Mouse (Mus musculus) neural tube, embryonic 15.5 days (tissue): Measurements from ENCODE around the gene Mst1. TPM values are rescaled to one million over a fixed set of nuclear protein-coding genes. Genes with fewer than 3 reads are reported as not detected.

Source experiments
- ATAC-seq: fragments of 200-750 bp; cut with Nextera tagmentation; 2 replicates; pipeline ENCODE4 v1.8.0; 2017; ENCODE audit warnings: mild to moderate bottlenecking, moderate TSS enrichment, moderate library complexity; ENCODE audit not compliant: low FRiP score
- H3K27ac ChIP-seq: fragments of 300-500 bp; sonication (generic); replicated peaks from 2 replicates; pipeline ENCODE4 v1.5.1; 2015; ENCODE audit warnings: mild to moderate bottlenecking, inconsistent platforms
- H3K27me3 ChIP-seq: fragments of 300-500 bp; sonication (generic); replicated peaks from 2 replicates; pipeline ENCODE4 v1.6.1; 2015; ENCODE audit warnings: inconsistent platforms
- H3K36me3 ChIP-seq: fragments of 300-500 bp; sonication (generic); 2 replicates; pipeline ENCODE4 v1.6.1; 2015; ENCODE audit warnings: inconsistent platforms
- H3K4me1 ChIP-seq: fragments of 300-500 bp; sonication (generic); 2 replicates; pipeline ENCODE4 v1.6.1; 2015; ENCODE audit warnings: inconsistent platforms
- H3K4me2 ChIP-seq: fragments of 300-500 bp; sonication (generic); 2 replicates; pipeline ENCODE4 v1.6.1; 2015; ENCODE audit warnings: inconsistent platforms, mild to moderate bottlenecking, moderate library complexity
- H3K4me3 ChIP-seq: fragments of 300-500 bp; sonication (generic); replicated peaks from 2 replicates; pipeline ENCODE4 v1.5.1; 2015; ENCODE audit warnings: mild to moderate bottlenecking, inconsistent platforms
- H3K9ac ChIP-seq: fragments of 300-500 bp; sonication (generic); replicated peaks from 2 replicates; pipeline ENCODE4 v1.6.1; 2015; ENCODE audit warnings: mild to moderate bottlenecking, inconsistent platforms
- H3K9me3 ChIP-seq: fragments of 300-500 bp; sonication (generic); replicated peaks from 2 replicates; pipeline ENCODE4 v1.6.1; 2016; ENCODE audit warnings: inconsistent platforms
- WGBS: fragments of 180-500 bp; shearing (Covaris S2); methylation state at CpG from one replicate; pipeline ENCODE4 v1.1.7; 2015; ENCODE audit warnings: mixed read lengths; 5-methylcytosine and 5-hydroxymethylcytosine counted together
- microRNA-seq: library from miRNA; unstranded; fragments of <30 nt; microRNA quantifications from one replicate; pipeline ENCODE4, GENCODE M21; 2017
- polyA plus RNA-seq: library from polyadenylated mRNA; unstranded; fragments of >200 nt; fragmentation: Nextera tagmentation; extraction: Ambion mirVana; gene quantifications from 2 replicates; pipeline ENCODE4 v1.2.1, GENCODE M21; 2015

The Mst1 gene
- polyA plus RNA-seq, 1 experiment from 2014 or later: not detected

DNA sequence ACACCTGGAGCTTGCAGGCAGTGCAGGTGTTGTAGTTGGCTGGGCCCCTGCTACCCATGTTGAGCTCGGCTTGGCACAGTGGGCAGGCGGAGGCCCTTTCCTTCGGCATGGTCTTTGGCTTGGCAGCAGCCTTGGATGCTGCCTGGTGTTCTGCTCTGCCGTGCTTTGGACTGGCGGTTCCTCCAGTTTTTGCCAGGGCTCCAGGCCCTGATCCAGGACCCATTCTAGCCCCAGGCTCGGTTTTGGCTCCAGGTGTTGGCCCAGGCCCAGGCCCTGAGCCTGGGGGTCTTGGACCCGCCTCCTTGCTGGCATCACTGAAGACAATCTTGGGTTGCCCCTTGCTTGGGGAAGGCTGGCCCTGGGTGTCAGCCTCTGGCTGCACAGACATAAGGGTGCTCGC, 45.5 kb downstream of the Mst1 start:
- H3K27me3 ChIP-seq: no peaks in the 10 kb centered on the region
- no peak overlapping the region for H3K9ac ChIP-seq
- no peak overlapping the region for H3K4me2 ChIP-seq
- H3K4me1 ChIP-seq: no peaks in the 10 kb centered on the region; the same call in 1 of the 2 replicates
- peaks cover 26% of the 10 kb centered on the region for H3K36me3 ChIP-seq
- H3K4me3 ChIP-seq: no peak overlapping the region
- ATAC-seq: no peak
- 88% methylated on average over 8 of the region's 8 CpGs for WGBS
- no peaks in the 10 kb centered on the region for H3K9me3 ChIP-seq
- H3K27ac ChIP-seq: no peak overlapping the region

DNA sequence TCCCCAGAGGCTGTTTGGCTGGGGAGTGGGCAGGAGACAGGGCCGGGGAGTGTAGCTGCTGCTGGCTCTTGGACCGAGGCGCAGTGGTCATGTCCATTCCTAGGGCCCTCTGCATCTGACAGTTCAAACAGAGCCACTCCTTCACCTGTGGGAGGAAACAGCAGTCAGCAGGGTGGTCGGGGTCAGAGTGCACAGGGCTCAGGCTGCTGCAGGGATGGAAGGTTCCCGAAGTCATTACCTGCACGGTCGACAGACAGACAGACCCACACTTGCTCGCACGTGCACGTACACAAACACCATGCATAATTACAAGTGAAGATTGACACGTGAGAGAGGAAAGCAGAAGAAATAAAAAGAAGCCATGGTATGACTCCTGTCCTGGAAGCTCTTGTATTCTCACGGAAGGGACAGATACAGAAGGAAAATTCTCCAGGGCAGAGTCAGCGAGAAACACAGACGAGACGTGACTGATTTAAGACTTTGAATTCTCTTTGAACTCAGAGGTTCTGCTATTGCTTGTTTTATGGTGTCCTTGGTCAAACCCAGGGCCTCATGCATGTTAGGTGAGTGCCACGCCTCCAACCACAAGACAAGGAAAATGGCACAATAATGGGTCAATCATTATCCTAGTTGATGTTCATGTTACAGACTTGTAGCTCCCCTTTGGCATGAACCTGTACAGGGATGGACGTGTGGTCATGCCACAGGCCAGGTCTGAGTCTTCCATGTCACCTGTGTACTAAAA, 46.4 kb downstream of the Mst1 start:
- no peak overlapping the region for H3K4me2 ChIP-seq
- no peaks in the 10 kb centered on the region for H3K27me3 ChIP-seq
- no peaks in the 10 kb centered on the region; the same call in 1 of the 2 replicates for H3K4me1 ChIP-seq
- H3K27ac ChIP-seq: no peak overlapping the region
- 80% methylated on average over 17 of the region's 17 CpGs for WGBS
- H3K9me3 ChIP-seq: no peaks in the 10 kb centered on the region
- peaks cover 26% of the 10 kb centered on the region for H3K36me3 ChIP-seq
- H3K4me3 ChIP-seq: no peak overlapping the region
- H3K9ac ChIP-seq: no peak overlapping the region
- ATAC-seq: no peak

DNA sequence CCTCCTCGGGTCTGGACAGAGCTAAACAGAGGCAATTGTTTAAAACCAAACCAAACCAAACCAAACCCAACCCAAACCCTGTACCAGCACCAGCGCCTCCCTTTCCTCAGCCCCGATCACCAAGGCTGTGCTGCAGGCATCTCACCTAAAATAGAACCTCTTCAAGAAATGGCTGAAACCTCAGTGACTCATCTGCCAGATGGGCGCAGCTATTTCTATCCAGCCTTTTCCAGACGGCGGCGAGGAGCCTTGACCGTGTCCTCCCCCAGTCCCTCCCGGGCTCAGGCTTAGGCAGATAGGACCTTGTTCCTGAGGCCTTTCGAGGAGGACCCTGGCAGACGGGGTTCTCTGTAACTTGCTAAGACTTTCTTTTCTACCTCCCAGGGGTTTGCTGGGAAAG, 48.0 kb downstream of the Mst1 start:
- H3K9me3 ChIP-seq: no peaks in the 10 kb centered on the region
- 87% methylated on average over 11 of the region's 11 CpGs for WGBS
- no peak overlapping the region for H3K4me2 ChIP-seq
- H3K36me3 ChIP-seq: peaks cover 19% of the 10 kb centered on the region
- H3K4me3 ChIP-seq: no peak overlapping the region
- H3K27me3 ChIP-seq: no peaks in the 10 kb centered on the region
- H3K27ac ChIP-seq: no peak overlapping the region
- H3K4me1 ChIP-seq: no peaks in the 10 kb centered on the region
- ATAC-seq: no peak
- H3K9ac ChIP-seq: no peak overlapping the region

DNA sequence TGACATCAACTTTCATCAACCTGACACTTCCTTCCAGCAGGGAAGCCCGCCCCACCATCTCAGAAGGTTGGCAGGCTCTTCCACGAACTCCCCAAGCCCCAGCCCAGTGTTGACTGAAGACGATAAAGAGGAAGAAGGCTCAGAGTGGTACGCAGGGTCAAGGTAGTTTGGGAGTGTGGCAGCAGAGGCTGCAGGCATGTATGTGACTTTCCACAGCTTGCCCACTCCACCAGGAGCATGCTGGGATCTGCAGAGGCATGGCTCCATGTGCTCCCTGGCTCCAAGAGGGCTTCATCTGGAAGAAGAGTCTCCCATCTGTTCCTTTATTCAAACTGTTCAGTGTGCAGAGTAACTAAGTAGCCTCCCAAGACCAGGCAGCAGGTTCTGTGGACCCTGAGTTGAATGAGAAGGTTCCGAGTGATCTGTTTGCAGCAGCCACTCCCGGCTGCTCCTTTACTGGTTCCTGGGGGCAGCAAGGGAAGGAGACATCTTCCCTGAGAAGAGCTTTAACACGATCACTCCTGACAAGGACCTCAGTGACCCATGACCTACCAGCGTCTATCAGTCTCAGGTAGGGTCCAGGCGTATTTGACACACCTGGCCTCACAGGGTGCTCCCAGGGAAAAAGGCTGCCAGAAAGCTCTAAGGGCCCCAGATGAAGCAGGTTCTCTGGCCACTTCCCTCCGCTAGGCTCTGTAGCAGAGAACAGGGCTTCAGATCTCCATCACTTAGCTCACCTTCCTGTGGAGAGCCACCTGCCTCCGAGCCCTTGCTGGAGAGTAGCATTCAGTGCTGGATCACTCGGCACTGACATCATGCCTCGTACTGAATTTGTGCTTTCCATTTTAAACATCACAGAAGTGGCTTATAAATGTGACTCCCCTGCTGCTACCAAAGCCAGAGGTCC, 49.1 kb downstream of the Mst1 start:
- H3K4me2 ChIP-seq: no peak overlapping the region
- no peak for ATAC-seq

DNA sequence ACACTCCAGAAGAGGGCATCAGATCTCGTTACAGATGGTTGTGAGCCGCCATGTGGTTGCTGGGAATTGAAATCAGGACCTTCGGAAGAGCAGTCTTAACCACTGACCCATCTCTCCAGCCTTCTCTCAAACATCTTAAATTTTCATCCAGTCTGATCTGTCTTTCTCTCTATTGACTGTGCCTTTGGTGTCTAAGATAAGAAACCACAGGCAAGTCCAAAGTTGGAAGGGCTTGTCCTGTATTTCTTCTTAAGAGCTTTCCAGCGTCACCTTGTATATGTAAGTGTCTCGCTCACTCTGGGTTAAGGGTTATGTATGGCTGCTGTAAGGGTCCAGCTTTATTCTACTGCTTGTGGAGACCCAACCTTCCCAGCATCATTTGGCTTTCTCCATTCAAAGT, 51.3 kb downstream of the Mst1 start:
- Histone ChIP-seq H3K4me3 (no peak overlapping the region), H3K9ac (no peak overlapping the region), H3K9me3 (no peaks in the 10 kb centered on the region), H3K4me1 (no peaks in the 10 kb centered on the region), H3K36me3 (peaks cover 5% of the 10 kb centered on the region), H3K27ac (no peak overlapping the region), H3K27me3 (no peaks in the 10 kb centered on the region), H3K4me2 (no peak overlapping the region)
- 92% methylated on average over 5 of the region's 5 CpGs for WGBS
- no peak for ATAC-seq

More for the DNA sequence above, 49.1 kb downstream of the Mst1 start:
- Histone ChIP-seq H3K27ac (no peak overlapping the region), H3K4me1 (no peaks in the 10 kb centered on the region), H3K9ac (no peak overlapping the region), H3K4me3 (no peak overlapping the region), H3K9me3 (no peaks in the 10 kb centered on the region), H3K36me3 (peaks cover 18% of the 10 kb centered on the region), H3K27me3 (no peaks in the 10 kb centered on the region)
- 83% methylated on average over 13 of the region's 13 CpGs for WGBS

DNA sequence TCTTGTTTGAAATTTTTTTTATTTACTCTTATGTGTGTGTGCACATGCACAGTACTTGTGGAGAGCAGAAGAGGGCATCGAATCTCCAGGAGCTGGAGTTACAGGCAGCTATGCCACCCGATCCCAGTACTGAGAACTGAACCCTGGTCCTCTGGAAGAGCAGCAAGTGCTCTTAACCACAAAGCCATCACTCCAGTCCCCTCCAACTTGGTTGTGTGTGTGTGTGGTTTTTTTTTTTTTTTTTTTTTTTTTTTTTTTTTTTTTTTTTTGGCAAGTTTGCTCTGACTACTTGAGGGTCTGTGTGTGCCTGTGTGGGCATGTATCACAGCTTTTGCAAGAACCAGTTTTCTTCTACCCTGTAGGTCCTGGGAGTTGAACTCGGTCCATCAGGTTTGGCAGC, 52.1 kb downstream of the Mst1 start:
- Histone ChIP-seq H3K36me3 (peaks cover 8% of the 10 kb centered on the region), H3K4me3 (no peak overlapping the region), H3K4me1 (no peaks in the 10 kb centered on the region), H3K4me2 (no peak overlapping the region), H3K27me3 (no peaks in the 10 kb centered on the region), H3K9me3 (no peaks in the 10 kb centered on the region), H3K27ac (no peak overlapping the region), H3K9ac (no peak overlapping the region)
- ATAC-seq: no peak
- WGBS: 94% methylated on average over 3 of the region's 3 CpGs

DNA sequence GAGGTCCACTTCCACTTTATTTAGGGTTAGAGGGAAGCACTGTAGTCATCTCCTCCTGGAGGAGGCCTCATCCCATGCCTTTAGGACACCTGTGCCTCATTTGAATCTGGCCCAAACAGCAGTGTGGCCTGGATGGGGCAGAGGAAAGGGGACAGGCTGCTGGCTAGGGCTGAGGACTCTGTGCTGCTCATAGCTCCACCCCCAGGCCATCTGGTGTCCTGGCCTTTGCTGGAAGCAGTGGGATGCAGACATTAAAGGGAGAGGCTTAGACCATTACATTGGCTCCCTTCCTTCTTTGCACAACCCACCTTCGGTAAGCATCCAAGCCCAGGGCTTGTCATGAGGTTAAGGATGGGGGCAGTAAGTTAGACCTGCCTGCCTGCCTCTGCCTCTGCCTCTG, 53.2 kb downstream of the Mst1 start:
- Histone ChIP-seq H3K4me3 (no peak overlapping the region), H3K9me3 (no peaks in the 10 kb centered on the region), H3K4me1 (no peaks in the 10 kb centered on the region), H3K27ac (no peak overlapping the region), H3K27me3 (no peaks in the 10 kb centered on the region), H3K36me3 (peaks cover 17% of the 10 kb centered on the region), H3K4me2 (no peak overlapping the region), H3K9ac (no peak overlapping the region)
- no peak for ATAC-seq
- 93% methylated on average over 1 of the region's 1 CpGs for WGBS

Small RNA genes lying within 50 kb of the gene (microRNA-seq; reads per million reads assigned to microRNA genes)
- gene Gm47303 (not detected), gene Mir7088 (not detected)

Other genes with a start within 250 kb of the Mst1 start
- gene Rbm6, start 207.2 kb upstream of the Mst1 start, polyA plus RNA-seq: 85.4 and 86.3 TPM in 2 replicates
- 23.0 and 23.3 TPM in 2 replicates for gene Mon1a, start 192.3 kb upstream of the Mst1 start, polyA plus RNA-seq
- gene Mst1r, start 173.6 kb upstream of the Mst1 start, polyA plus RNA-seq: 3.4 and 4.3 TPM in 2 replicates
- not detected in 2 replicates for gene Actl11, start 152.0 kb upstream of the Mst1 start, polyA plus RNA-seq
- gene Camkv, start 144.8 kb upstream of the Mst1 start, polyA plus RNA-seq: 43.3 and 49.1 TPM in 2 replicates
- gene Traip, start 130.3 kb upstream of the Mst1 start, polyA plus RNA-seq: 6.1 and 10.2 TPM in 2 replicates
- 5.6 and 23.0 TPM in 2 replicates for gene Uba7, start 104.9 kb upstream of the Mst1 start, polyA plus RNA-seq
- gene Gm20661, start 97.4 kb upstream of the Mst1 start, polyA plus RNA-seq: 1.2 and 3.1 TPM in 2 replicates
- gene Inka1, start 94.6 kb upstream of the Mst1 start, polyA plus RNA-seq: 21.0 and 30.4 TPM in 2 replicates
- 1.5 and 3.5 TPM in 2 replicates for gene Cdhr4, start 87.9 kb upstream of the Mst1 start, polyA plus RNA-seq
- 0.59 and 1.1 TPM in 2 replicates for gene Gm20662, start 84.1 kb upstream of the Mst1 start, polyA plus RNA-seq
- gene Ip6k1, start 77.9 kb upstream of the Mst1 start, polyA plus RNA-seq: 88.6 and 99.1 TPM in 2 replicates
- gene Gmppb, start 31.2 kb upstream of the Mst1 start, polyA plus RNA-seq: 22.0 and 28.9 TPM in 2 replicates
- gene Amigo3, start 27.3 kb upstream of the Mst1 start, polyA plus RNA-seq: 2.2 and 2.8 TPM in 2 replicates
- gene Rnf123, start 2.9 kb downstream of the Mst1 start, polyA plus RNA-seq: 44.3 and 51.6 TPM in 2 replicates
- 52.3 and 53.5 TPM in 2 replicates for gene Apeh, start 14.2 kb downstream of the Mst1 start, polyA plus RNA-seq
- 8.8 and 9.7 TPM in 2 replicates for gene Bsn, start 109.9 kb downstream of the Mst1 start, polyA plus RNA-seq
- gene Dag1, start 183.5 kb downstream of the Mst1 start, polyA plus RNA-seq: 64.0 and 70.4 TPM in 2 replicates
- gene Nicn1, start 210.0 kb downstream of the Mst1 start, polyA plus RNA-seq: 117 and 136 TPM in 2 replicates
- 24.2 and 30.5 TPM in 2 replicates for gene Amt, start 216.4 kb downstream of the Mst1 start, polyA plus RNA-seq
- gene Rhoa, start 225.7 kb downstream of the Mst1 start, polyA plus RNA-seq: 261 and 304 TPM in 2 replicates
- 49.2 and 52.0 TPM in 2 replicates for gene Tcta, start 225.7 kb downstream of the Mst1 start, polyA plus RNA-seq